Mouse (Mus musculus): Measurements from ENCODE around the gene Plcl1. TPM values are rescaled to one million over a fixed set of nuclear protein-coding genes. Genes with fewer than 3 reads are reported as not detected.

Plcl1 gene
- polyA plus RNA-seq, 1 experiment from 2014 or later = 0.87 TPM

- WGBS = 41% methylated on average over 5 of the region's 5 CpGs
- DNase-seq (ENCODE audit: extremely low spot score, low spot score) = no peak
- Histone ChIP-seq H3K27me3 (ENCODE audit: poor library complexity, severe bottlenecking) (peaks cover 60% of the 10 kb centered on the region), H3K9me3 (no peaks in the 10 kb centered on the region), H3K4me3 (no peak overlapping the region), H3K36me3 (replicated peaks) (no peaks in the 10 kb centered on the region), H3K4me1 (peaks cover 35% of the 10 kb centered on the region), H3K27ac (peak overlapping the region; percentile 65)
Observed at GRCm38 (mm10) chr1:55666798-55667197, 261.1 kb downstream of the Plcl1 start.

GRCm38 (mm10) chr1:55668622-55669237 lies 263.0 kb downstream of the Plcl1 start:
- H3K4me3 ChIP-seq = no peak overlapping the region
- H3K9me3 ChIP-seq = no peaks in the 10 kb centered on the region
- H3K36me3 ChIP-seq (replicated peaks) = no peaks in the 10 kb centered on the region
- peaks cover 44% of the 10 kb centered on the region for H3K27me3 ChIP-seq (ENCODE audit: poor library complexity, severe bottlenecking)
- DNase-seq (ENCODE audit: extremely low spot score, low spot score) = no peak
- 57% methylated on average over 4 of the region's 4 CpGs for WGBS
- H3K27ac ChIP-seq = no peak overlapping the region
- H3K4me1 ChIP-seq = peaks cover 38% of the 10 kb centered on the region

GRCm38 (mm10) chr1:55682676-55683075 lies 277.0 kb downstream of the Plcl1 start:
- WGBS = 89% methylated on average over 3 of the region's 3 CpGs
- DNase-seq (ENCODE audit: extremely low spot score, low spot score) = no peak
- no peak overlapping the region for H3K4me3 ChIP-seq

GRCm38 (mm10) chr1:55686261-55686660 lies 280.5 kb downstream of the Plcl1 start:
- H3K36me3 ChIP-seq (replicated peaks) = no peaks in the 10 kb centered on the region
- 79% methylated on average over 5 of the region's 5 CpGs for WGBS
- no peak overlapping the region for H3K4me3 ChIP-seq

More at GRCm38 (mm10) chr1:55682676-55683075, 277.0 kb downstream of the Plcl1 start:
- Histone ChIP-seq H3K27me3 (ENCODE audit: poor library complexity, severe bottlenecking) (no peaks in the 10 kb centered on the region), H3K36me3 (replicated peaks) (no peaks in the 10 kb centered on the region), H3K4me1 (no peaks in the 10 kb centered on the region), H3K9me3 (no peaks in the 10 kb centered on the region), H3K27ac (no peak overlapping the region)

GRCm38 (mm10) chr1:55693636-55694220 lies 288.0 kb downstream of the Plcl1 start:
- Histone ChIP-seq H3K36me3 (replicated peaks) (no peaks in the 10 kb centered on the region), H3K9me3 (no peaks in the 10 kb centered on the region), H3K27me3 (ENCODE audit: poor library complexity, severe bottlenecking) (no peaks in the 10 kb centered on the region), H3K27ac (no peak overlapping the region), H3K4me1 (no peaks in the 10 kb centered on the region), H3K4me3 (no peak overlapping the region)
- WGBS = 88% methylated on average over 10 of the region's 10 CpGs
- DNase-seq (ENCODE audit: extremely low spot score, low spot score) = no peak

More at GRCm38 (mm10) chr1:55686261-55686660, 280.5 kb downstream of the Plcl1 start:
- Histone ChIP-seq H3K27me3 (ENCODE audit: poor library complexity, severe bottlenecking) (no peaks in the 10 kb centered on the region), H3K9me3 (no peaks in the 10 kb centered on the region), H3K27ac (no peak overlapping the region), H3K4me1 (no peaks in the 10 kb centered on the region; the same call in 1 of the 2 replicates)
- no peak for DNase-seq (ENCODE audit: extremely low spot score, low spot score)

- 92% methylated on average over 5 of the region's 5 CpGs for WGBS
- no peaks in the 10 kb centered on the region for H3K27me3 ChIP-seq (ENCODE audit: poor library complexity, severe bottlenecking)
- DNase-seq (ENCODE audit: extremely low spot score, low spot score) = no peak
Observed at GRCm38 (mm10) chr1:55696206-55696605, 290.5 kb downstream of the Plcl1 start.

GRCm38 (mm10) chr1:55699393-55699970 lies 293.8 kb downstream of the Plcl1 start:
- Histone ChIP-seq H3K36me3 (replicated peaks) (no peaks in the 10 kb centered on the region), H3K27me3 (ENCODE audit: poor library complexity, severe bottlenecking) (peaks cover 14% of the 10 kb centered on the region), H3K27ac (no peak overlapping the region), H3K4me1 (peaks cover 31% of the 10 kb centered on the region), H3K9me3 (no peaks in the 10 kb centered on the region), H3K4me3 (no peak overlapping the region)
- no peak for DNase-seq (ENCODE audit: extremely low spot score, low spot score)
- WGBS = 80% methylated on average over 3 of the region's 3 CpGs

More at GRCm38 (mm10) chr1:55696206-55696605, 290.5 kb downstream of the Plcl1 start:
- Histone ChIP-seq H3K9me3 (no peaks in the 10 kb centered on the region), H3K4me1 (peaks cover 13% of the 10 kb centered on the region), H3K27ac (no peak overlapping the region), H3K36me3 (replicated peaks) (no peaks in the 10 kb centered on the region), H3K4me3 (no peak overlapping the region)

GRCm38 (mm10) chr1:55700016-55700415 lies 294.3 kb downstream of the Plcl1 start:
- Histone ChIP-seq H3K27me3 (ENCODE audit: poor library complexity, severe bottlenecking) (peaks cover 14% of the 10 kb centered on the region), H3K4me1 (peaks cover 36% of the 10 kb centered on the region), H3K27ac (no peak overlapping the region), H3K9me3 (no peaks in the 10 kb centered on the region), H3K36me3 (replicated peaks) (no peaks in the 10 kb centered on the region), H3K4me3 (no peak overlapping the region)
- WGBS = 95% methylated on average over 1 of the region's 1 CpGs
- no peak for DNase-seq (ENCODE audit: extremely low spot score, low spot score)

GRCm38 (mm10) chr1:55700726-55701125 lies 295.0 kb downstream of the Plcl1 start:
- no peak for DNase-seq (ENCODE audit: extremely low spot score, low spot score)
- no peak overlapping the region for H3K27ac ChIP-seq
- H3K27me3 ChIP-seq (ENCODE audit: poor library complexity, severe bottlenecking) = peaks cover 14% of the 10 kb centered on the region
- peaks cover 43% of the 10 kb centered on the region for H3K4me1 ChIP-seq
- H3K9me3 ChIP-seq = no peaks in the 10 kb centered on the region
- H3K4me3 ChIP-seq = no peak overlapping the region
- H3K36me3 ChIP-seq (replicated peaks) = no peaks in the 10 kb centered on the region
- 20% methylated on average over 6 of the region's 6 CpGs for WGBS

GRCm38 (mm10) chr1:55701601-55702000 lies 295.9 kb downstream of the Plcl1 start:
- WGBS = 63% methylated on average over 6 of the region's 6 CpGs
- Histone ChIP-seq H3K9me3 (no peaks in the 10 kb centered on the region), H3K36me3 (replicated peaks) (no peaks in the 10 kb centered on the region), H3K4me3 (no peak overlapping the region), H3K27me3 (ENCODE audit: poor library complexity, severe bottlenecking) (peaks cover 14% of the 10 kb centered on the region), H3K4me1 (peaks cover 52% of the 10 kb centered on the region), H3K27ac (peak overlapping the region; percentile 58; the same call in 1 of the 2 replicates)
- DNase-seq (ENCODE audit: extremely low spot score, low spot score) = no peak

GRCm38 (mm10) chr1:55702106-55702505 lies 296.4 kb downstream of the Plcl1 start:
- Histone ChIP-seq H3K27ac (peak overlapping the region; percentile 58; the same call in 1 of the 2 replicates), H3K27me3 (ENCODE audit: poor library complexity, severe bottlenecking) (peaks cover 14% of the 10 kb centered on the region), H3K4me3 (no peak overlapping the region), H3K4me1 (peaks cover 57% of the 10 kb centered on the region), H3K9me3 (no peaks in the 10 kb centered on the region), H3K36me3 (replicated peaks) (no peaks in the 10 kb centered on the region)
- DNase-seq (ENCODE audit: extremely low spot score, low spot score) = no peak
- WGBS = 21% methylated on average over 3 of the region's 3 CpGs

- peak overlapping the region; percentile 80 for H3K27ac ChIP-seq
Observed at GRCm38 (mm10) chr1:55704707-55705106, 299.0 kb downstream of the Plcl1 start.

GRCm38 (mm10) chr1:55705173-55705572 lies 299.5 kb downstream of the Plcl1 start:
- 49% methylated on average over 6 of the region's 6 CpGs for WGBS
- DNase-seq (ENCODE audit: extremely low spot score, low spot score) = peak; percentile 19
- Histone ChIP-seq H3K27me3 (ENCODE audit: poor library complexity, severe bottlenecking) (peaks cover 26% of the 10 kb centered on the region), H3K4me3 (peak overlapping the region; percentile 24), H3K9me3 (no peaks in the 10 kb centered on the region), H3K36me3 (replicated peaks) (no peaks in the 10 kb centered on the region), H3K4me1 (peaks cover 60% of the 10 kb centered on the region), H3K27ac (peak overlapping the region; percentile 80)

More at GRCm38 (mm10) chr1:55704707-55705106, 299.0 kb downstream of the Plcl1 start:
- Histone ChIP-seq H3K27me3 (ENCODE audit: poor library complexity, severe bottlenecking) (peaks cover 26% of the 10 kb centered on the region), H3K4me3 (peak overlapping the region; percentile 24; the same call in 1 of the 2 replicates), H3K4me1 (peaks cover 63% of the 10 kb centered on the region), H3K36me3 (replicated peaks) (no peaks in the 10 kb centered on the region), H3K9me3 (no peaks in the 10 kb centered on the region)
- DNase-seq (ENCODE audit: extremely low spot score, low spot score) = peak; percentile 33
- WGBS = 39% methylated on average over 2 of the region's 2 CpGs
